Mouse (Mus musculus): ENCODE measurements at regions not wholly inside any gene's neighbourhood (a gene's known extent, or its start where the extent isn't known, plus 50 kb on each side); places are given as distances from the start of the nearest gene placed in this dataset.

DNA sequence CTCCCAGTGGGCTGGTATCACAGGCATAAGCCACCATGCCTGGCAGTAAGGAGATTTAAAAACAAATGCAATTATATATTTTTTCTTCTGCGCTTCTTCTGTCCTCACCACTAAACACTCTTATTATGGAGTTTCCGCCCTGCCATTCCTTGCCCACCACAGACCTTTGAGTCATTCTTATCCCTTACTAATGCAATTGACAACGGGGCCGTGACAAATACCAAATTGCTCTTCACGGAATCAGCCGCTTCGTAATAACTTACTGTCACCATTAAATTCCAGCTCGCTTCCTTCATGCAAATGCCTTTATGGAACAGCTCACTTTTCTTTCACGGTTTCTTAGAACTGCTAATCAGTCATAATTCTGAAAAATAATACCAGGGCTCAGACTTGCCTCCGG, 59.4 kb upstream of the Dhx40 start:
- TF ChIP-seq CTCF (IDR thresholded peaks at IDR 0.05; ENCODE audit: low read depth) (no peak), EP300 (IDR thresholded peaks at IDR 0.05; ENCODE audit: low read depth) (no peak)
- H3K9me3 ChIP-seq (replicated peaks; ENCODE audit: control insufficient read depth, low read length), result no peaks in the 10 kb centered on the region
- 84% methylated on average over 10 of the region's 10 CpGs for WGBS
- H3K4me3 ChIP-seq (ENCODE audit: low read depth, low read length), result no peak overlapping the region
- no peak overlapping the region for H3K4me2 ChIP-seq (ENCODE audit: low read depth, low read length)
- H3K27ac ChIP-seq (ENCODE audit: low read depth), result no peak overlapping the region
- H3K9ac ChIP-seq (replicated peaks; ENCODE audit: low read depth, low read length), result no peak overlapping the region
- no peaks in the 10 kb centered on the region for H3K27me3 ChIP-seq (ENCODE audit: control insufficient read depth, insufficient read depth, low read length)
- H3K36me3 ChIP-seq (replicated peaks; ENCODE audit: control insufficient read depth, insufficient read depth, low read length), result no peaks in the 10 kb centered on the region
- H3K4me1 ChIP-seq (ENCODE audit: control insufficient read depth, insufficient read depth), result no peaks in the 10 kb centered on the region
- ATAC-seq (ENCODE audit: insufficient read depth, low read depth) (no peak), DNase-seq (ENCODE audit: low spot score) (no peak)

GRCm38 (mm10) chr11:86859864-86860528, 52.5 kb upstream of the Dhx40 start:
- H3K9ac ChIP-seq (replicated peaks; ENCODE audit: low read depth, low read length), result no peak overlapping the region
- no peak for ATAC-seq (ENCODE audit: insufficient read depth, low read depth)
- TF ChIP-seq EP300 (IDR thresholded peaks at IDR 0.05; ENCODE audit: low read depth), result no peak
- DNase-seq (ENCODE audit: low spot score), result no peak
- H3K4me3 ChIP-seq (ENCODE audit: low read depth, low read length), result no peak overlapping the region
- no peaks in the 10 kb centered on the region for H3K4me1 ChIP-seq (ENCODE audit: control insufficient read depth, insufficient read depth)
- H3K36me3 ChIP-seq (replicated peaks; ENCODE audit: control insufficient read depth, insufficient read depth, low read length), result no peaks in the 10 kb centered on the region
- H3K4me2 ChIP-seq (ENCODE audit: low read depth, low read length), result no peak overlapping the region
- no peaks in the 10 kb centered on the region for H3K27me3 ChIP-seq (ENCODE audit: control insufficient read depth, insufficient read depth, low read length)
- H3K9me3 ChIP-seq (replicated peaks; ENCODE audit: control insufficient read depth, low read length), result no peaks in the 10 kb centered on the region
- no peak overlapping the region for H3K27ac ChIP-seq (ENCODE audit: low read depth)
- WGBS, result 61% methylated on average over 8 of the region's 8 CpGs

DNA sequence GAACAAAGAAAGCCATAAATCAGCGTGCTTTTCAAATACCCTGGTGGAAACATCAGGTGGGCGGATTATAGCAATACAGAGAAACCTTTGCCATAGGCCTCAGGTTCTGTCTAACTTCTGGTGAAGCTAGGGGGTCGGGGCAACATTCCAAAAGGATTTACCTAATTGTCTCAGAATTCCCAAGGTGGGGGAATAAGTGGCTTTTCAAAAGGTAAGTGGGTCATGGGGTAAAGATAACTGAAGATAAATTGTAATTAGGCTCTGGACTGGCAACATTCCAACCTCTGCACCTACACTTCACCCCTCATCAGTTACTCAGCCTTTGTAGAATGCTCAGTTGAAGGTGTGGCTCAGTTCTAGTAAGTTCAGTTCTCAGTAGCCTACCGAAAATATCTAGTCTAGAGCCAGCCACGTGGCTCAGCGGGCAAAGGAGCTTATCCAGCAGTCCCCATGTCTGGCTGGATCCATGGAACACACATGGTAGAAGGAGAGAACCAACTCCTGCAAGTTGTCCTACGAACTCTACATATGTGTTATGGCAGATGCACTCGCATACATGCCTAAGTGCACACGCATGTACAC, 51.8 kb upstream of the Dhx40 start:
- Histone ChIP-seq H3K9ac (replicated peaks; ENCODE audit: low read depth, low read length) (no peak overlapping the region), H3K4me1 (ENCODE audit: control insufficient read depth, insufficient read depth) (no peaks in the 10 kb centered on the region), H3K4me2 (ENCODE audit: low read depth, low read length) (no peak overlapping the region), H3K4me3 (ENCODE audit: low read depth, low read length) (no peak overlapping the region), H3K9me3 (replicated peaks; ENCODE audit: control insufficient read depth, low read length) (no peaks in the 10 kb centered on the region), H3K36me3 (replicated peaks; ENCODE audit: control insufficient read depth, insufficient read depth, low read length) (no peaks in the 10 kb centered on the region), H3K27ac (ENCODE audit: low read depth) (no peak overlapping the region), H3K27me3 (ENCODE audit: control insufficient read depth, insufficient read depth, low read length) (no peaks in the 10 kb centered on the region)
- TF ChIP-seq EP300 (IDR thresholded peaks at IDR 0.05; ENCODE audit: low read depth) (no peak), CTCF (IDR thresholded peaks at IDR 0.05; ENCODE audit: low read depth) (no peak)
- 87% methylated on average over 9 of the region's 9 CpGs for WGBS
- no peak for ATAC-seq (ENCODE audit: insufficient read depth, low read depth)
- no peak for DNase-seq (ENCODE audit: low spot score)

DNA sequence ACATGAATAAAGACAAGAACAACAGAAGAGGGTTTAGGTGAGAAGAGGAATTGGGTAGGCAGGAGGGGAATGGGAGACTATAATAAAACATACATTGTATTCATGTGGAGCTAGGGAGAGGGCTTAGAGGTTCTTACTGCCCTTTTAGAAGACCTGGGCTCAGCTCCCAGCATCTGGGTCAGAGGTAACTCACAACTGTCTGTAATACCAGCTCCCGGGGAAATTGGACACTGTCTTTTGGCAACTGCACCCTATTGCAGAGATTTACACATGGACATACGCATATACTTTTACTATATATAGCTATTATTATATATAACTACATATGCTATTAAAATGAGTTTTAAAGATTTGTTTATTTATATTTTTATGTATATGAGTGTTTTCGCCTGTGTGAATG, 50.7 kb upstream of the Dhx40 start:
- Histone ChIP-seq H3K9me3 (replicated peaks; ENCODE audit: control insufficient read depth, low read length) (no peaks in the 10 kb centered on the region), H3K36me3 (replicated peaks; ENCODE audit: control insufficient read depth, insufficient read depth, low read length) (no peaks in the 10 kb centered on the region), H3K4me1 (ENCODE audit: control insufficient read depth, insufficient read depth) (no peaks in the 10 kb centered on the region), H3K27ac (ENCODE audit: low read depth) (no peak overlapping the region), H3K4me3 (ENCODE audit: low read depth, low read length) (no peak overlapping the region), H3K27me3 (ENCODE audit: control insufficient read depth, insufficient read depth, low read length) (no peaks in the 10 kb centered on the region), H3K9ac (replicated peaks; ENCODE audit: low read depth, low read length) (no peak overlapping the region), H3K4me2 (ENCODE audit: low read depth, low read length) (no peak overlapping the region)
- no peak for TF ChIP-seq CTCF (IDR thresholded peaks at IDR 0.05; ENCODE audit: low read depth)
- DNase-seq (ENCODE audit: low spot score) (no peak), ATAC-seq (ENCODE audit: insufficient read depth, low read depth) (no peak)
- WGBS, result 91% methylated on average over 3 of the region's 3 CpGs
